Mouse (Mus musculus): ENCODE data around the gene Gm20547. TPM values are rescaled to one million over a fixed set of nuclear protein-coding genes. Genes with fewer than 3 reads are reported as not detected.
"Not testable (repeated sequence)": the region's sequence is repeated elsewhere in the genome, so short reads cannot be mapped to it uniquely, and the experiment has no call there.

Gene Gm20547
- polyA plus RNA-seq, 1 experiment: 0.05 TPM

DNA sequence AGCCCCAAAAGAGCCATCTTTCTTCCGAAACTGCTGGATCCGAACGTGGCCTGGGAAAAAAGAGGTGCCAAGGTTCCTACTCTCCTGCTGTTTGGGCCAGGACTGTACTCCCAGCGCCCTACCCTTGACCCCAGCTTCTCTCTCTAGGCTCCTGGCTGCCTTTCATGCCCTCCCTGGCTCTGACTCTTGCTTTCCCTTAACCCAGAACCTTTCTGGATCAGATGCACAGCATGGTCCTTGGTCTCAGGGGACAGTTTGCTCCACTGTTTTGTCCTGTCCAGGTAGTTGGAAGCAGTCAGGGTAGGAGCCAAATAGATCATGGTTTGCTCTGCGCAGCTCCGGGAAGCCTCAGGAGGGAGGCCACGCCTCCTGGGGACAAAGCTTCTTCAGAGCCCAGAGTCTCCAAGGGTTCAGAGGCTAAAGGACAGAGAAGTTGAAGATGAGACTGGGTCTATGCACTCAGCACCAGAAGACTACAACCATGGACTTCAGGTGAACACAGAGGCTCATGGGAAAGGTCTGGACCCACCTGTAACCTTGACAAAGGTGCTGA is 66.9 kb downstream of the Gm20547 start:
- Histone ChIP-seq H3K4me3 (ENCODE audit: insufficient read depth, low read depth, low read length) (no peak overlapping the region), H3K4me1 (ENCODE audit: control insufficient read depth, insufficient read depth, low read length) (no peaks in the 10 kb centered on the region), H3K27ac (ENCODE audit: insufficient read depth, low read depth, low read length) (no peak overlapping the region), H3K27me3 (replicated peaks; ENCODE audit: control insufficient read depth, insufficient read depth, low read length) (no peaks in the 10 kb centered on the region), H3K36me3 (ENCODE audit: control insufficient read depth, insufficient read depth, low read length) (no peaks in the 10 kb centered on the region)
- TF ChIP-seq CTCF (conservative IDR thresholded peaks at IDR 0.05; ENCODE audit: insufficient read depth, insufficient read length, low read depth, low read length) (no peak), POLR2A (IDR thresholded peaks at IDR 0.05; ENCODE audit: low read depth, low read length) (no peak)
- peak; percentile 50 for DNase-seq
- WGBS: 71% methylated on average over 7 of the region's 7 CpGs

DNA sequence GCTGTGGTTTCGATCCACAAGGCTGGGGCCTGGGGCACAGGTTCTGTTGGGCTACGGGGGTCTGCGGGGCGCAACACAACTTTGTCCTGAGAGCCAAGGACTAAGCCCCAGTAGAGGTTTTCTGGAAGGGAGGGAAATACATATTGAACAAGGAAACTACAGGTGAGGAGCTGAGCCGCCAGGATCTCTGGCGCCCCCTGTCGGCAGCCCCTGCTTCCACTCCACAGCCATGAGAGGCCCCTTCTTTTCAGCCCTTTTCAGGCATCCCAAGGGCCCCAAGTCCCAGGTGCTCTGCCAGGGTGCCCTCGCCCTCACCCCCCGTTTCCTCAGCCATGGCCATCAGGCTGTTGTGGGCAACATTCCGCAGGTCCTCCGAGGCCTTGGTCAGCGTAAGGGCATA is 68.1 kb downstream of the Gm20547 start:
- H3K27me3 ChIP-seq (replicated peaks; ENCODE audit: control insufficient read depth, insufficient read depth, low read length); H3K27ac ChIP-seq (ENCODE audit: insufficient read depth, low read depth, low read length); H3K36me3 ChIP-seq (ENCODE audit: control insufficient read depth, insufficient read depth, low read length); H3K4me3 ChIP-seq (ENCODE audit: insufficient read depth, low read depth, low read length); H3K4me1 ChIP-seq (ENCODE audit: control insufficient read depth, insufficient read depth, low read length): not testable (repeated sequence)
- 64% methylated on average over 12 of the region's 12 CpGs for WGBS
- peak; percentile 26 for DNase-seq
- TF ChIP-seq CTCF (conservative IDR thresholded peaks at IDR 0.05; ENCODE audit: insufficient read depth, insufficient read length, low read depth, low read length): peak; percentile 61

DNA sequence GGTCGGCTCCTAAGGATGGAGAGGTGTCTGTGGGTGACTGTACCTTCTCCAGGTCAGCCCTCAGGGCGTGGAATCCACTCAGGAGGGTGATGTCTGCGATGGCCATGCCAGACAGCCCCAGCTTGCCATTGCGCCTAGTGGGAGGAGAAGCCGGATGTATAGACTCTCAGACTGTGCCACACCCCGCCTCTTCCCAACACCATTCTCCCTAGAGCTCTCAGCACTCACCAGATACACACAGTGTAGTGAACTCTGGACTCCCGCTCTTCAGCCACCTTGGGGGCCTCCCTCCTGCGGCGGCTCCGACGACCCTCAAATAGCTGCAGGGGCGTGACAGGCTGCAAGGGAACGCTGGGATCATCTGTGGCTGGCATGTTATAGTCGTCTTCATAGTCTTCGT is 70.6 kb downstream of the Gm20547 start:
- no peak overlapping the region for H3K4me3 ChIP-seq (ENCODE audit: insufficient read depth, low read depth, low read length)
- H3K27ac ChIP-seq (ENCODE audit: insufficient read depth, low read depth, low read length): no peak overlapping the region
- DNase-seq: no peak
- H3K36me3 ChIP-seq (ENCODE audit: control insufficient read depth, insufficient read depth, low read length): no peaks in the 10 kb centered on the region
- WGBS: 57% methylated on average over 15 of the region's 15 CpGs
- TF ChIP-seq POLR2A (IDR thresholded peaks at IDR 0.05; ENCODE audit: low read depth, low read length) (no peak), CTCF (conservative IDR thresholded peaks at IDR 0.05; ENCODE audit: insufficient read depth, insufficient read length, low read depth, low read length) (no peak)
- no peaks in the 10 kb centered on the region for H3K27me3 ChIP-seq (replicated peaks; ENCODE audit: control insufficient read depth, insufficient read depth, low read length)
- H3K4me1 ChIP-seq (ENCODE audit: control insufficient read depth, insufficient read depth, low read length): no peaks in the 10 kb centered on the region

DNA sequence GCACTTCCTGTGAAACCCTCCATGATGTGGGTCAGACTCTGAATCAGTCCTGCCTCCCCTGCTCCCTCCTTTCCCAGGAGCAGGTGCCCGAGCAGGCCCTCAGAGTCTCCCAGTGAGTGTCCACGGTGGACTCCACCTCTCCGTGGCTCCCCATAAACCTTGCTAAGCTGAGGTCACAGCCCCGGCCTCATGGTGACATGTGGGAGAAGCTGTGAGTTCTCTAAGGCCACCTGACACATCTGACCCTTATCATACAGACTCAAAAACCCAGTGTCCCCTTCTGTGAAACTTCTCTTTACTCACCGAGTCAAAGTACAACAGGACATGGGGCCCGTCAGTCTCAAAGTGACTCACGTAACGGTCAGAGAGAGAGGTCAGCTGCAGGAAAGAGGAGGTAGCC is 71.0 kb downstream of the Gm20547 start:
- not testable (repeated sequence) for DNase-seq; H3K27ac ChIP-seq (ENCODE audit: insufficient read depth, low read depth, low read length); H3K4me1 ChIP-seq (ENCODE audit: control insufficient read depth, insufficient read depth, low read length); H3K27me3 ChIP-seq (replicated peaks; ENCODE audit: control insufficient read depth, insufficient read depth, low read length); H3K4me3 ChIP-seq (ENCODE audit: insufficient read depth, low read depth, low read length); H3K36me3 ChIP-seq (ENCODE audit: control insufficient read depth, insufficient read depth, low read length)
- WGBS: 70% methylated on average over 8 of the region's 8 CpGs

DNA sequence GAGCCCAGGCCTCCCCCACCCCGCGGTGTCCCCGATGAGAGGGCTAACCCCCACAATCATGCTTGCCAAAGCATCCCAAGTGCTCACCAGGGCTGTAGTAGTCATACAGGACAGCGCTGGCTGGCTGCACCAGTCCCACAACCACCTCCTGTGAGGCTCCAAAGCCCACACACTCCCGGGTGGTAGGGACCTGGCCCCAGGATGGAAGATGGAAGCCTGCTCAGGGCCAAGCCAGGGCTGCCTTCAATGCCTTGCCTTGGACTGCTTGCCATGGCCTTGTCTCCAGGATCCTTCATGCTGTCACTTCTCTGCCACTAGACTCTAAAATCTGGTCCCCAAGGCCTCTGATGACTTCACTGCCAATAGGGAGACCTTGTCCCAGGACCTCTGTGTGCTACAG is 71.4 kb downstream of the Gm20547 start:
- H3K36me3 ChIP-seq (ENCODE audit: control insufficient read depth, insufficient read depth, low read length); H3K27me3 ChIP-seq (replicated peaks; ENCODE audit: control insufficient read depth, insufficient read depth, low read length); H3K4me1 ChIP-seq (ENCODE audit: control insufficient read depth, insufficient read depth, low read length); H3K4me3 ChIP-seq (ENCODE audit: insufficient read depth, low read depth, low read length); DNase-seq; H3K27ac ChIP-seq (ENCODE audit: insufficient read depth, low read depth, low read length): not testable (repeated sequence)
- 78% methylated on average over 5 of the region's 5 CpGs for WGBS

DNA sequence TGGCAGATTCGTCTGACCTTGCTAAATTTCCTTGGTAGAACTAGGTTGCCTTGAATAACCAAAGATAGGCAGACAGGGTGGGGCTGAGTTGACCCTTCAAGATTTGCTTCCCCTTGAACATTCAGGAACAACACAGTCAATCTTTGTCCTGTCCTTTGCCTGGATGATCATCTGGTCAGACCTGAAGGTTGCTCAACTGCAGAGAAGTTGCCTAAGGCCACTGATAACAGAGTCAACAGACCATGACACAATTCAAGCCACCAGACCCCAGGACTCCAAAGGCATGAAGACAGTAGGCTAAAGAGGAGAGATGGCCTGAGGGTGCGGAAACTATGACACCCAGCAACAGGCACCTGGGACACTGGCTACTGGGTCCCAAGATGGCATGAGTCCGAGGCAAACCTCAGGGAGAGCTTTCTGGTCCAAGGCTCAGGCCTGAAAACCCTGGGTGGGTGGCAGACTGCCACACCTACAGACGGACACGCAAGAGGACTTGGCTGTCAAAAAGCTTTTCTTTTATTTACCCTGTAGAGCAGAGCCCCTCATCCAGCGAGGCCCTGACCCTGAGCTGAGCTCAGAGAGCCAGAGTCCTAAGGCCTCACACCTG is 73.1 kb downstream of the Gm20547 start:
- Histone ChIP-seq H3K4me1 (ENCODE audit: control insufficient read depth, insufficient read depth, low read length) (no peaks in the 10 kb centered on the region), H3K27ac (ENCODE audit: insufficient read depth, low read depth, low read length) (no peak overlapping the region), H3K27me3 (replicated peaks; ENCODE audit: control insufficient read depth, insufficient read depth, low read length) (no peaks in the 10 kb centered on the region), H3K4me3 (ENCODE audit: insufficient read depth, low read depth, low read length) (no peak overlapping the region), H3K36me3 (ENCODE audit: control insufficient read depth, insufficient read depth, low read length) (no peaks in the 10 kb centered on the region)
- DNase-seq: no peak
- TF ChIP-seq CTCF (conservative IDR thresholded peaks at IDR 0.05; ENCODE audit: insufficient read depth, insufficient read length, low read depth, low read length) (no peak), POLR2A (IDR thresholded peaks at IDR 0.05; ENCODE audit: low read depth, low read length) (no peak)
- WGBS: 86% methylated on average over 6 of the region's 6 CpGs

DNA sequence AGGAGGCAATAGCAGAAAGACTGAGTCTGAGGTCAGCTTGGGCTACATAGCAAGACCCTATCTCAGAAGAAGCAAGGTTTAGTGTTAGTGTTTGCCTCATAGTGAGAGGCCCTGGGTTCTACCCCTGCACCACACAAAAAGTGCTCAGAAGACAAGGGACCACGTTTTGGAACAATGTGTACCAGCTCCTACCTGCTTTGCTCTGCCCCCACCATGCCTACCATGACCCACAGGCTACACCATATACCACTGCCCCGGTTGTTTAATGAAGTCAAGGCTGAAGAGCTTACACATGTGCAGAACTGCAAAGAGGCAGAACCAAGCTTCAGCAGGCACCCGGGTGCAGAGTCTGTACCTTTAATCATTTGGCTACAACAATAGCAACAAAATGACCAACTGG is 74.7 kb downstream of the Gm20547 start:
- Histone ChIP-seq H3K27me3 (replicated peaks; ENCODE audit: control insufficient read depth, insufficient read depth, low read length) (no peaks in the 10 kb centered on the region), H3K4me3 (ENCODE audit: insufficient read depth, low read depth, low read length) (no peak overlapping the region)
- 67% methylated on average over 3 of the region's 3 CpGs for WGBS

More for the DNA sequence above, 74.7 kb downstream of the Gm20547 start:
- Histone ChIP-seq H3K36me3 (ENCODE audit: control insufficient read depth, insufficient read depth, low read length) (no peaks in the 10 kb centered on the region), H3K27ac (ENCODE audit: insufficient read depth, low read depth, low read length) (no peak overlapping the region), H3K4me1 (ENCODE audit: control insufficient read depth, insufficient read depth, low read length) (no peaks in the 10 kb centered on the region)
- DNase-seq: no peak
- TF ChIP-seq CTCF (conservative IDR thresholded peaks at IDR 0.05; ENCODE audit: insufficient read depth, insufficient read length, low read depth, low read length) (no peak), POLR2A (IDR thresholded peaks at IDR 0.05; ENCODE audit: low read depth, low read length) (no peak)

Other genes with a start within 250 kb of the Gm20547 start
- gene Fkbpl, start 237.3 kb downstream of the Gm20547 start, polyA plus RNA-seq (2012; rRNA removed): 5.5 and 5.8 TPM in 2 replicates
- gene Atf6b, start 234.9 kb downstream of the Gm20547 start, polyA plus RNA-seq (2012; rRNA removed): 52.5 and 65.5 TPM in 2 replicates
- 5.5 and 8.5 TPM in 2 replicates for gene Tnxb, start 211.5 kb downstream of the Gm20547 start, polyA plus RNA-seq (2012; rRNA removed)
- 4.7 and 6.8 TPM in 2 replicates for gene C4b, start 138.2 kb downstream of the Gm20547 start, polyA plus RNA-seq (2012; rRNA removed)
- gene Cyp21a1, start 77.5 kb downstream of the Gm20547 start, polyA plus RNA-seq (2012; rRNA removed): 0.23 and 29.2 TPM in 2 replicates
- gene Stk19, start 45.1 kb downstream of the Gm20547 start, polyA plus RNA-seq (2012; rRNA removed): 35.7 and 36.7 TPM in 2 replicates
- gene Dxo, start 45.0 kb downstream of the Gm20547 start, polyA plus RNA-seq (2012; rRNA removed): 52.6 and 59.2 TPM in 2 replicates
- gene Skiv2l, start 31.8 kb downstream of the Gm20547 start, polyA plus RNA-seq (2012; rRNA removed): 58.2 and 69.5 TPM in 2 replicates
- gene Nelfe, start 31.7 kb downstream of the Gm20547 start, polyA plus RNA-seq (2012; rRNA removed): 24.2 and 26.2 TPM in 2 replicates
- 191 and 199 TPM in 2 replicates for gene Cfb, start 19.5 kb downstream of the Gm20547 start, polyA plus RNA-seq (2012; rRNA removed)
- 9.4 and 10.8 TPM in 2 replicates for gene Zbtb12, start 2.6 kb downstream of the Gm20547 start, polyA plus RNA-seq (2012; rRNA removed)
- gene C2, start 16.2 kb upstream of the Gm20547 start, polyA plus RNA-seq (2012; rRNA removed): 62.9 and 73.4 TPM in 2 replicates
- gene Ehmt2, start 16.4 kb upstream of the Gm20547 start, polyA plus RNA-seq (2012; rRNA removed): 134 and 169 TPM in 2 replicates
- 73.5 and 88.1 TPM in 2 replicates for gene Slc44a4, start 32.4 kb upstream of the Gm20547 start, polyA plus RNA-seq (2012; rRNA removed)
- 448 and 498 TPM in 2 replicates for gene Neu1, start 49.2 kb upstream of the Gm20547 start, polyA plus RNA-seq (2012; rRNA removed)
- 38.8 and 56.5 TPM in 2 replicates for gene Hspa1b, start 77.2 kb upstream of the Gm20547 start, polyA plus RNA-seq (2012; rRNA removed)
- not detected in 2 replicates for gene Gm20481, start 87.9 kb upstream of the Gm20547 start, polyA plus RNA-seq (2012; rRNA removed)
- gene Hspa1a, start 90.1 kb upstream of the Gm20547 start, polyA plus RNA-seq (2012; rRNA removed): 23.4 and 31.5 TPM in 2 replicates
- gene Hspa1l, start 90.7 kb upstream of the Gm20547 start, polyA plus RNA-seq (2012; rRNA removed): 0.33 and 0.58 TPM in 2 replicates
- 70.2 and 88.2 TPM in 2 replicates for gene Lsm2, start 99.8 kb upstream of the Gm20547 start, polyA plus RNA-seq (2012; rRNA removed)
- gene Vars, start 118.9 kb upstream of the Gm20547 start, polyA plus RNA-seq (2012; rRNA removed): 52.5 and 64.5 TPM in 2 replicates
- gene Vwa7, start 134.5 kb upstream of the Gm20547 start, polyA plus RNA-seq (2012; rRNA removed): 0.80 and 0.89 TPM in 2 replicates
- gene Sapcd1, start 146.0 kb upstream of the Gm20547 start, polyA plus RNA-seq (2012; rRNA removed): 0.69 and 0.77 TPM in 2 replicates
- 1.6 and 2.4 TPM in 2 replicates for gene Msh5, start 164.7 kb upstream of the Gm20547 start, polyA plus RNA-seq (2012; rRNA removed)
- gene Clic1, start 167.9 kb upstream of the Gm20547 start, polyA plus RNA-seq (2012; rRNA removed): 105 and 117 TPM in 2 replicates
- gene Ddah2, start 177.0 kb upstream of the Gm20547 start, polyA plus RNA-seq (2012; rRNA removed): 37.7 and 41.0 TPM in 2 replicates
- gene Ly6g6c, start 183.3 kb upstream of the Gm20547 start, polyA plus RNA-seq (2012; rRNA removed): 0.13 and 0.16 TPM in 2 replicates
- gene Mpig6b, start 184.1 kb upstream of the Gm20547 start, polyA plus RNA-seq (2012; rRNA removed): 0.46 and 0.66 TPM in 2 replicates
- gene Ly6g6e, start 194.9 kb upstream of the Gm20547 start, polyA plus RNA-seq (2012; rRNA removed): 2.1 and 2.5 TPM in 2 replicates
- gene Ly6g6d, start 196.0 kb upstream of the Gm20547 start, polyA plus RNA-seq (2012; rRNA removed): 8.1 and 8.9 TPM in 2 replicates
- gene Ly6g6f, start 203.6 kb upstream of the Gm20547 start, polyA plus RNA-seq (2012; rRNA removed): not detected in 2 replicates
- gene Abhd16a, start 207.2 kb upstream of the Gm20547 start, polyA plus RNA-seq (2012; rRNA removed): 156 and 217 TPM in 2 replicates
- gene Ly6g5c, start 226.2 kb upstream of the Gm20547 start, polyA plus RNA-seq (2012; rRNA removed): not detected in 2 replicates
- gene Ly6g5b, start 233.4 kb upstream of the Gm20547 start, polyA plus RNA-seq (2012; rRNA removed): 0.81 and 1.0 TPM in 2 replicates
- gene Gpank1, start 239.4 kb upstream of the Gm20547 start, polyA plus RNA-seq (2012; rRNA removed): 15.1 and 15.5 TPM in 2 replicates
- 434 and 474 TPM in 2 replicates for gene Csnk2b, start 240.0 kb upstream of the Gm20547 start, polyA plus RNA-seq (2012; rRNA removed)
- gene D17H6S53E, start 244.3 kb upstream of the Gm20547 start, polyA plus RNA-seq (2012; rRNA removed): 10.7 and 12.9 TPM in 2 replicates